Mouse (Mus musculus) embryonic facial prominence, embryonic 12.5 days (tissue): ENCODE results near the gene AC109138.7. TPM values are rescaled to one million over a fixed set of nuclear protein-coding genes. Genes with fewer than 3 reads are reported as not detected.

ENCODE experiments used
- ATAC-seq: fragments of 200-750 bp; cut with Nextera tagmentation; 2 replicates; pipeline ENCODE4 v1.8.0; 2017; ENCODE audit not compliant: insufficient number of reproducible peaks, insufficient read depth, low FRiP score, low TSS enrichment
- H3K27ac ChIP-seq: fragments of 300-500 bp; sonication (generic); 2 replicates; pipeline ENCODE4 v1.5.1; 2016; ENCODE audit warnings: mild to moderate bottlenecking
- H3K27me3 ChIP-seq: fragments of 300-500 bp; sonication (generic); 2 replicates; pipeline ENCODE4 v1.6.1; 2016; ENCODE audit warnings: mild to moderate bottlenecking, moderate library complexity
- H3K36me3 ChIP-seq: fragments of 300-500 bp; sonication (generic); 2 replicates; pipeline ENCODE4 v1.6.1; 2016; ENCODE audit warnings: mild to moderate bottlenecking
- H3K4me1 ChIP-seq: fragments of 300-500 bp; sonication (generic); 2 replicates; pipeline ENCODE4 v1.6.1; 2016
- H3K4me2 ChIP-seq: fragments of 300-500 bp; sonication (generic); replicated peaks from 2 replicates; pipeline ENCODE4 v1.6.1; 2016; ENCODE audit warnings: mild to moderate bottlenecking, moderate library complexity
- H3K4me3 ChIP-seq: fragments of 300-500 bp; sonication (generic); 2 replicates; pipeline ENCODE4 v1.5.1; 2016; ENCODE audit warnings: mild to moderate bottlenecking
- H3K9ac ChIP-seq: fragments of 300-500 bp; sonication (generic); 2 replicates; pipeline ENCODE4 v1.6.1; 2016; ENCODE audit warnings: mild to moderate bottlenecking, moderate library complexity
- H3K9me3 ChIP-seq: fragments of 300-500 bp; sonication (generic); 2 replicates; pipeline ENCODE4 v1.6.1; 2016; ENCODE audit warnings: mild to moderate bottlenecking, moderate library complexity
- WGBS: fragments of 180-500 bp; shearing (Covaris S2); methylation state at CpG from one replicate; pipeline ENCODE4 v1.1.7; 2016; 5-methylcytosine and 5-hydroxymethylcytosine counted together
- polyA plus RNA-seq: library from polyadenylated mRNA; unstranded; fragments of >200 nt; fragmentation: Nextera tagmentation; extraction: Ambion mirVana; gene quantifications from 2 replicates; pipeline ENCODE4 v1.2.1, GENCODE M21; 2016

The AC109138.7 gene
- polyA plus RNA-seq, result not detected in 2 replicates

DNA sequence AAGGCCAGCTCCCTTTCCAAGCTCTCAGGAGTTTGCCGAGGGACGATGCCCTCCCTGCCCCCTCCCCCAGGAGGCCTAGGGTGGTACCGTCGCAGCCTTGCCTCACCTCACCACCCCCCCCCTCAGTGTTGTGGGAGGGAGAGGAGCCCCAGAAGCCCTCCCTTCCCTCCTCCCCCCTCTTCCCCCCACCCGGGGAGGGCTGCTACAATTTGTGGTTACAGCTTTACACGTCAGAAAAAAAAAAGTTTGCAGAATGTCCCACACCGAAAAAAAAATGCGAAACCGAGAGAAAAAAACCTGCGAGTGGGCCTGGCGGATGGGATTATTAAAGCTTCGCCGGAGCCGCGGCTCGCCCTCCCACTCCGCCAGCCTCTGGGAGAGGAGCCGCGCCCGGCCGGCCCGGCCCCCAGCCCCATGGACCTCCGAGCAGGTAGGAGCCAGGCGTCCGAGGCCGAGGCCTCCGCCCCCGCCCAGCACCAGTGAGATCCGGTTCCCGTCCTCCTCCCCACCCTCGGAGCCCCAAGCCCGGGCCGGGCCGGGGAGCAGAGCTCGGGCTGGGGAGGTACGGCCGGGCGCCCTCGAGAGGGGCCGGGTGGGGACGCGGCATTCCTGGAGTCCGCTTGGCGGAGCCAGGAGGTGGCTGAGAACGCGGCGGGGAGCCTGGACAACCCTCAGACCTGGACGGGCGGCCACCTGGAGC lies at the start of gene AC109138.7, which contains the start of gene Clcf1:
AC109138.7 (plus strand) TSS at position 287 of the 700 bp plus-strand sequence.
Clcf1 (plus strand) TSS at position 168 of the 700 bp plus-strand sequence.
- H3K27me3 ChIP-seq, result no peaks in the 10 kb centered on the region
- no peaks in the 10 kb centered on the region for H3K9me3 ChIP-seq
- peak within 1 kb of the TSS; percentile 92 for H3K9ac ChIP-seq
- peak; percentile 32 for ATAC-seq
- peak within 1 kb of the TSS; percentile 94 for H3K27ac ChIP-seq
- H3K4me1 ChIP-seq, result peaks cover 59% of the 10 kb centered on the region
- peak within 1 kb of the TSS; percentile 82 for H3K4me3 ChIP-seq
- no peaks in the 10 kb centered on the region for H3K36me3 ChIP-seq
- under 1% methylated on average over 46 of the region's 49 CpGs for WGBS
- peak within 1 kb of the TSS; percentile 87 for H3K4me2 ChIP-seq

DNA sequence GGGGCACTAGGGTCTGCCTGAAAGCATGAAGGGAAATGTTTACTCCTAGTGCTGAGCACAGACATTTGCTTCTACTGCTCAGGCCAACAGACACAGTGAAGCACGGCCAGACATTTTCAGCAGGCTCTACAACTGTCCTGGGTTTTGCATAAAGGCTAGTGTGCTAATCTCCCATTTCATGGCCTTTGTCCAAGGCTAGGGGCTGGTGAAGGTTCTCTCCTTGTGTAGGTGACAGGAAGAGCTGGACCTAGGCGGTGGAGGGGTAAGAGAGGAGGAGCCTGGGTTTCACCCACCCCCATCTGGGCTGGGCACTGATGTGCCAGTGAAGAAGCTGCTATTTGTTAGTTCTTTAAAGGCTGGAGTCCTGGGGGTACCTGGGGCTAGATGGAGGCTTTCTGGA lies 49.4 kb upstream of the AC109138.7 start:
- H3K9ac ChIP-seq, result no peak overlapping the region
- H3K4me3 ChIP-seq, result no peak overlapping the region
- no peak for ATAC-seq
- no peak overlapping the region for H3K27ac ChIP-seq
- 70% methylated on average over 2 of the region's 2 CpGs for WGBS
- no peaks in the 10 kb centered on the region for H3K27me3 ChIP-seq
- peaks cover 9% of the 10 kb centered on the region for H3K4me1 ChIP-seq
- no peaks in the 10 kb centered on the region for H3K9me3 ChIP-seq
- H3K36me3 ChIP-seq, result peaks cover 14% of the 10 kb centered on the region
- no peak overlapping the region for H3K4me2 ChIP-seq

DNA sequence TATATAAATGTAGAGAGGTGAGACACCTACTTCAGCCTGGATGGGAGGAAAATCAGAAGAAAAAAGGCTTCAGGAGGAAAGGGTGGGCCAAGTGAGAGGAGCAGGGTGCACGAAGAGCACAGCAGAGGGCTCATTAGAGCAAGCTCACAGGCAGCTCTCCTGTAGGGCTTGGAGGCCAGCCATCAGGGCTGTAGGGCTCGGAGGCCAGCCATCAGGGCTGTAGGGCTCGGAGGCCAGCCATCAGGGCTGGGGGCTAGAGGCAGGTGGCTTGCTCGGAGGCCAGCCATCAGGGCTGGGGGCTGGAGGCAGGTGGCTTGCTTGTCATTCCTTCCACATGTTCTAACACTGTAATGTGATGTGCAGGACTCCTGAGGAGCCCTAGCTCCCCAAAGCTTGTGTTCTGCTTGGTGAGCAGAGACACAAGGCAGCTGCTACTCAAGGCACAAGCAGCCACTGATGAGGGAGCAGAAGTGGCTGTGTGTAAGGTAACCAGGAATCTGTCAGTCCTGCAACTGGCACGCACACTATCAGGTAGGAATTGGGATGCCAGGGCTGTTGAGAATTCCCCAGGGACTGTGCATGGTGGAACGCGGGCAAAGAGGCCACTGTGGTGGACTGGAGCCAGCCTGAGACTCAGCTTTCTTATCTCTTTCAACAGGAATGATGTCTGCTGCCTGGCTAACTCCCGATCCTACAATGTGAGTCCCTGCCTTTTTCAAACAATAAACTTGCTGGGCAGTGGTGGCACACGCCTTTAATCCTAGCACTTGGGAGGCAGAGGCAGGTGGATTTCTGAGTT lies 47.3 kb upstream of the AC109138.7 start:
- ATAC-seq, result no peak
- Histone ChIP-seq H3K9ac (no peak overlapping the region), H3K4me1 (peaks cover 17% of the 10 kb centered on the region)

DNA sequence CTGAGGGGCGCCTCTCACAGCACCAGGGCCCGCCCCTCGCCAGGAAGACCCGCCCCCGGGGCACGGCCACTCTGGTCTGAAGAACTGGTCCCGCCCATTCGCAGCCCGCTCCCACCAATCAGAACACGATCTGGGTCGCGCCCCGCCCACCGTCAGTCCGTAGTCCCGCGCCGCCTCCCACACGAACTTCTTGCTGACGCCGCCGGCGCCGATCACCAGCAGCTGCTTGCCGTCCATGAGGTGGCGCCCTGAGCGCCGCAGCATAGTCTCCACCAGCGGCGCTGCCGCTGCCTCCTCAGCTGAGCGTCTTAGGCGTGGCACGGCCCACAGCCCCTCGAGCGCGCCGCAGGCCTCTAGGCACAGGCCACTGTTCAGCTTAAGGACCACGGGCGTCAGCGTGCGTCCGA lies 44.8 kb upstream of the AC109138.7 start:
- Histone ChIP-seq H3K36me3 (no peaks in the 10 kb centered on the region), H3K4me2 (peak overlapping the region; percentile 84), H3K9me3 (no peaks in the 10 kb centered on the region), H3K9ac (peak overlapping the region; percentile 73), H3K27me3 (no peaks in the 10 kb centered on the region), H3K4me3 (peak overlapping the region; percentile 41), H3K4me1 (peaks cover 9% of the 10 kb centered on the region; the same call in 1 of the 2 replicates), H3K27ac (peak overlapping the region; percentile 78)
- under 1% methylated on average over 42 of the region's 43 CpGs for WGBS
- peak; percentile 91 for ATAC-seq

More for the DNA sequence above, 47.3 kb upstream of the AC109138.7 start:
- no peaks in the 10 kb centered on the region for H3K9me3 ChIP-seq
- H3K4me3 ChIP-seq, result no peak overlapping the region
- H3K4me2 ChIP-seq, result no peak overlapping the region
- H3K27me3 ChIP-seq, result no peaks in the 10 kb centered on the region
- H3K36me3 ChIP-seq, result peaks cover 2% of the 10 kb centered on the region; the same call in 1 of the 2 replicates
- no peak overlapping the region for H3K27ac ChIP-seq
- WGBS, result 81% methylated on average over 9 of the region's 9 CpGs

DNA sequence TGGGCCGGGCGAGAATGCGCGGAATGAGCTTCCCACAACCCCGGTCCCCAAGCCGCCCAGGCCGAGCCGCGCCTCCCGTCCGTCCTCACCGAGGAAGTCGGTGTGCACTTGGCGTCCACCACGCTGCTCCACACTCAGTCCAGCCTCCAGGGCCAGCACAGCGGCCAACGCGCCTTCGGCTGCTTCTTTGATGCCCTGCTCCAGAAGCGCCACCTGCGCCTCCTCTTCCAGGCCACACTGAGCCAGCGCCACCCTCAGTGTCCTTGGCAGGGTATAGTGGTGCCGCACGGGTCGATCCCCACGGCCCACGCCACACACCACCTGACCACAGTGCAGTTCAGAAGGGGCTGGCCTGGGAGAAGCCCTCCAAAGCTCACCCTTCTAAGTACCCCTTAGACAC lies 44.3 kb upstream of the AC109138.7 start:
- H3K27ac ChIP-seq, result peak overlapping the region; percentile 78
- H3K36me3 ChIP-seq, result no peaks in the 10 kb centered on the region
- H3K4me3 ChIP-seq, result peak overlapping the region; percentile 41
- no peaks in the 10 kb centered on the region for H3K9me3 ChIP-seq
- WGBS, result 9% methylated on average over 27 of the region's 27 CpGs
- peaks cover 9% of the 10 kb centered on the region; the same call in 1 of the 2 replicates for H3K4me1 ChIP-seq
- peak overlapping the region; percentile 73 for H3K9ac ChIP-seq
- ATAC-seq, result peak; percentile 53
- H3K27me3 ChIP-seq, result no peaks in the 10 kb centered on the region
- H3K4me2 ChIP-seq, result peak overlapping the region; percentile 84

DNA sequence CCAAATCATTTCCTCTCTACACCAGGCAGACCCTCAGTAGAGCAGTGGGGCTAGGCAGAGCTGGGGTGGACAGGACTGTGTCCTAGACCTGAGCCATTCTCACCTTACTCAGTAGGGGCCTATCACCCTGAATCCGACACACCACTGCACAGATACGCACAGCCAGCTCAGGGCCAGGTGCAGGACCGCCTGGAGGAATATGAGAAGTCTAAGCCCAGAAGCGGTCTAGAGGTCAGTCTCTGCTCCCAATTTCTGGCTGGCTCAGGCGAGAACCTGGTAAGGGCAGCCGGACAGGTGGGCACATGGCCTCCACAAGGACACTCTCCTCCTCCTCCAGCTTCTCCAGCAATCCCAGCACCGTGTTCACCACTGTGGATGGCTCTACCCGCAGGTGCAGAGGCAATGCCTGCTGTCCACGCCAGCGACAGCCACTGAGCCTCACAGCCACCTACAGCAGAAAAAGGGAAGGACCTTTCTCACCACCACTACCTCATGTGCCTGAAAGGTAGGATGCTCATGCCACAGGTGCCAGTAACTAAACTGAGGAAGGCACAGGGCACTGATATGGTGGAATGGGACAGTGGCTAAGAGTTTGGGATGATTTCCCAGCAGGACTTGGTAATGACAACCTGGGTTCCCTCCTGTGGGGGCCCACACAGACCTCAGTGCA lies 43.3 kb upstream of the AC109138.7 start:
- 0 out of 2 replicates have a peak overlapping the region, but pooled peaks have one; percentile 4 for H3K27ac ChIP-seq
- 86% methylated on average over 10 of the region's 10 CpGs for WGBS
- H3K36me3 ChIP-seq, result no peaks in the 10 kb centered on the region
- peaks cover 14% of the 10 kb centered on the region; the same call in 1 of the 2 replicates for H3K4me1 ChIP-seq
- H3K4me3 ChIP-seq, result no peak overlapping the region
- no peaks in the 10 kb centered on the region for H3K9me3 ChIP-seq
- no peak overlapping the region for H3K9ac ChIP-seq
- H3K27me3 ChIP-seq, result no peaks in the 10 kb centered on the region
- ATAC-seq, result no peak
- H3K4me2 ChIP-seq, result no peak overlapping the region

DNA sequence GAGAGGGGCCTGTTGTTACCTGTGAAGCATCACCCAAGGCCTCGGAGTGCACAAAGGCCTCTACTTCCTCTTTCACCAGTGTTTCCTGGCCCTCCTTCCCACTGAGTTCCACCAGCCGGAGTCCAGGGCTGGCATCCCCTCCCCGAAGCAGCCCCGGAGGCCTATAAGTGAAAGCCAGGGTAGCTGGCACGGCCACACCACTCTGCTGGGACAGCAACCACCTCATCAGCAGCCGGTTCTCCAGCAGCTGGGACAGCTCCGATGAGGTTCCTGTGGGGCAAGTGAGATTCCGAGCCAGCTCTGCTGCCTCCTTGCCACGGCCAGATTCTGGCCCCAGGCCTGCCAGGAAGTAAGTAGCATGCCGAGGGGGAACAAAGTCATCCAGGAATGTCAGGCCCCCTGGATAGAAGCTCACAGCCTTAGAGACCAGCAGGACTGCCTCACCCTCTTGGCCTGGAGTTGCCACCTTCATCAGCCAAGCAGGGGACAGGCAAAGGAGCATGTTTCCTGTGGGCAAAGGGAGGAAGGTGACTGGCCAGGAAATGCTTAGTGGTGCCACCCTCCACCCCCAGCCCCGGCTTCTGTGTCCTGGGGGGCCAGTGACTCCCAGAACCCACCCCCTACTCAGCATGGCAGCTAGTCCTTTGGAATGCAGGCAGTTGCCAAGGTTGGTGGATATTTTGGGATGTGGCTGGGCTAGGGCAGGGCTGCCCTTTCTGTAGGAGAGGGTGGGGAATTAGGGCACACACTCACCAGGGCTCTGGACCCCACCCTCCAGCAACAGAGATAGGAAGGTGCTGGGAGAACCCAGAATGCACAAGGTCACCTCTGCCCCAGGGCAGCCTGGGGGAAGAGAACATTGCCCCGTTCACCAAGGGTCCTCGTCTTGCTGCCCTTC lies 42.5 kb upstream of the AC109138.7 start:
- ATAC-seq, result no peak
- WGBS, result 58% methylated on average over 13 of the region's 13 CpGs
- Histone ChIP-seq H3K4me1 (peaks cover 14% of the 10 kb centered on the region; the same call in 1 of the 2 replicates), H3K4me3 (no peak overlapping the region), H3K36me3 (no peaks in the 10 kb centered on the region), H3K27ac (0 out of 2 replicates have a peak overlapping the region, but pooled peaks have one; percentile 4), H3K27me3 (no peaks in the 10 kb centered on the region), H3K9me3 (no peaks in the 10 kb centered on the region), H3K9ac (0 out of 2 replicates have a peak overlapping the region, but pooled peaks have one; percentile 9), H3K4me2 (no peak overlapping the region)

DNA sequence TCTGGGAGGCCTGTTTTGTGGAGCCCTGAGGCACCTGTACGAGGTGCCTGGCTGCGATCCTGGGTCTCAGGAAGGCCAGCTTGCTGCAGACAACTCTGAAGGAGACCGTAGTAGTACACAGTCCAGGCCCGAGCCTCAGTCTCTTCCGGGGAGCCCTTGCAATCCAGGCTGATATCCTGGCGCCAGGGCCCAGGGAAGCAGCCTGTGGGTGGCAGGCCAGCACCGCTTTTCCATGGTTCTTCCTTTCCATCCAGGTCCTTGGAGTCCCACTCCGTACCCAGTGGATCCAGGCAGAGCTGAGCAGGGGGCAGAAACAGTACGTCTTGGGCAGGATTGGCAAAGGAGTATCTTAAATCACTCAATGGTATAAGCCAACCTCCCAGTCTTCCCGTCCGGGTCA lies 41.2 kb upstream of the AC109138.7 start:
- Histone ChIP-seq H3K4me3 (no peak overlapping the region), H3K36me3 (no peaks in the 10 kb centered on the region), H3K4me1 (peaks cover 14% of the 10 kb centered on the region; the same call in 1 of the 2 replicates), H3K9ac (peak overlapping the region; percentile 4; the same call in 1 of the 2 replicates), H3K27me3 (no peaks in the 10 kb centered on the region), H3K27ac (no peak overlapping the region), H3K9me3 (no peaks in the 10 kb centered on the region), H3K4me2 (no peak overlapping the region)
- WGBS, result 54% methylated on average over 11 of the region's 11 CpGs
- no peak for ATAC-seq

DNA sequence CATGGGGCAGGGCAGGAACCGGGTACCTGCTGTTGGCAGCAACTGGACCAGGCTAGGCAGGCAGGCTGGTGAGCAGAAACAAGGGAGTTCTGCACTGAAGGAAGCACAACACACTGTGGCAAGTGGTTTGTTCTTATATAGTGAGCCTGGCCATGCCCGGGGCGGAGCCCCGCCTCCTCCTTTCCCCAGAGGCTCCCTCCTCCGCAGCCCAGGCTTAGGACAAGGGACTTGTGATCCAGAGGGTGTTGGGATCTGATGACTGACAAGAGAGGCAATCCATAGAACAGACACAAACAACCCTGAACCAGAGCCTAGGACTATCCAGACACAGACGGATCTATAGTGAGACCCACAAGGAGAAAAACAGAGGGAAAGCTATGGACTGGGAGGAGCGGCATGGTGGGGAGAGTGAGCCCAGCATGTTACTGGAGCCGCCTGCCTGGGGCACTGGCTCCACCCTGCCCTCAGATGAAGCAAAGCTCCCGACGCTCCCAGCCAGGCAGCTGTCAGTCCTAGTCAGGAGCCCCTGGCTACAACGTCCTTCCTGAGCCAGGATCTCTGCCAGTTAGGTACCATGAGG lies 38.7 kb upstream of the AC109138.7 start, which contains the start of gene Carns1:
Carns1 (minus strand) TSS at position 112 of the 580 bp plus-strand sequence.
- ATAC-seq, result peak; percentile 53; the same call in 1 of the 2 replicates
- Histone ChIP-seq H3K36me3 (no peaks in the 10 kb centered on the region), H3K9me3 (no peaks in the 10 kb centered on the region), H3K9ac (no peak within 1 kb of the TSS), H3K4me3 (no peak within 1 kb of the TSS), H3K27ac (no peak within 1 kb of the TSS), H3K4me2 (peak within 1 kb of the TSS; percentile 33), H3K27me3 (no peaks in the 10 kb centered on the region), H3K4me1 (peaks cover 9% of the 10 kb centered on the region; the same call in 1 of the 2 replicates)
- WGBS, result 3% methylated on average over 11 of the region's 11 CpGs

DNA sequence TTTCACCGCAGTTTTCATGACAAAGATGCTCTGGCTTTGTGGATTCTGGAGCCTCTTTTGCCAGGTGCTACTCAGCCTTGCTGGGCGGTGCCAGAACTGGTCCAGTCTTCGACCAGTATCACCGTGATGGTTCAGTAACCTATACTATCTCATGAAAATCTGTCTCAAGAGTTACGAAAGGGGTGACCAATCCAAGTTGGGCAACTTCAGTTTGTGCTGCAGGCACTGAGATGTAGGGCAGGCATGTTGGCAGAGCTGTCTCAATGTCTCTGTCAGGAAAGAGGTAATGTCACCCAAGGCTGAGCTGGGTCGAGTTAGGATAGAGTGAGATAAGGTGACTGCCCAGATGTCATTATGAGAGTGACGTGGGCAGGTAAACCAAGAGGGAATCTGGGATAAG lies 33.7 kb upstream of the AC109138.7 start:
- WGBS, result 87% methylated on average over 7 of the region's 7 CpGs
- Histone ChIP-seq H3K27me3 (no peaks in the 10 kb centered on the region), H3K4me2 (no peak overlapping the region), H3K9me3 (no peaks in the 10 kb centered on the region), H3K36me3 (no peaks in the 10 kb centered on the region), H3K4me1 (peaks cover 9% of the 10 kb centered on the region), H3K27ac (no peak overlapping the region), H3K4me3 (no peak overlapping the region), H3K9ac (no peak overlapping the region)
- ATAC-seq, result no peak
